Mouse (Mus musculus) urinary bladder, postnatal 10 days (tissue): ENCODE measurements around the gene Wdr31.
"Not testable (repeated sequence)": the region's sequence is repeated elsewhere in the genome, so short reads cannot be mapped to it uniquely, and the experiment has no call there.

Experiments
- DNase-seq: peaks from one replicate; pipeline ENCODE4 v3.0.0; 2022; ENCODE audit warnings: low spot score

The Wdr31 gene

DNA sequence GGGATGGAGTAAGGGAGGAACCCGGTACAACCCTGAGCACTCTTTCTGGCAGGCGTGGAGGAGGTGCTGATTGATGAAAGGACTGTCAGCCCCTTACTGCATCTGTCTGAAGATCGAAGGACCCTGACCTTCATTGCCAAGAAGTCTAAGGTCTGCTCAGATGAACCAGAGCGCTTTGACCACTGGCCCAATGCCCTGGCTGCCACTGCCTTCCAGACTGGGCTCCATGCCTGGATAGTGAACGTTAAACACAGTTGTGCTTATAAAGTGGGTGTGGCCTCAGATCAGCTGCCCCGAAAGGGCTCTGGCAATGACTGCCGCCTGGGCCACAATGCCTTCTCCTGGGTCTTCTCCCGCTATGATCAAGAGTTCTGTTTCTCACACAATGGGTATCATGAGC, 25.2 kb upstream of the Wdr31 start:
- no peak for DNase-seq

GRCm38 (mm10) chr4:62494230-62494629, 23.5 kb upstream of the Wdr31 start:
- no peak for DNase-seq

GRCm38 (mm10) chr4:62492682-62493081, 22.0 kb upstream of the Wdr31 start:
- no peak for DNase-seq

GRCm38 (mm10) chr4:62487914-62488313, 17.2 kb upstream of the Wdr31 start:
- DNase-seq = no peak

- DNase-seq = no peak
Observed at GRCm38 (mm10) chr4:62487172-62487571, 16.5 kb upstream of the Wdr31 start.

DNA sequence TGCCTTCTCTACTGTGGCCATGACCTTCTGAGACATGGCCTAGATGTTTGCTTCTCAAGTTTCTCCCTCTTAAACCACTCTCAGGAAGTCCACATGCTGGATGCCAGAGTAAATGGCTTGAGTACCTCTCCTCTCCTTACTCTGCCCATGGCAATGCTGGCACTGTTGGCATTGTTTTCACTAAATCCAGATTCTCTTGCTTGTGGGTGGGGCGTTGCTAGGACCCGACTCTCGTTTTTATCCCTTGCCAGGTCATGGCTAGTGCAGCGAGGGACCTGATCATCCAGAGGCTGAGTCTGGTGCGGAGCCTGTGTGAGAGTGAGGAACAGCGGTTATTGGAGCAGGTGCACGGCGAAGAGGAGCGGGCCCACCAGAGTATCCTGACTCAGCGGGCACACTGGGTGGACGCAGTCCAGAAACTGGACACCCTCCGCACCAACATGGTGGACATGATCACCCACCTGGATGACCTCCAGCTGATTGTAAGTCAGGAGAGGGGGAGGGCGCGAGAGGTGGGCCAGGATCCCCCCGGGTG, 15.5 kb upstream of the Wdr31 start:
- DNase-seq = no peak

- no peak for DNase-seq
Observed at GRCm38 (mm10) chr4:62485450-62486161, 14.9 kb upstream of the Wdr31 start.

GRCm38 (mm10) chr4:62484928-62485327, 14.2 kb upstream of the Wdr31 start:
- DNase-seq = no peak

GRCm38 (mm10) chr4:62480709-62481605, 10.3 kb upstream of the Wdr31 start:
- DNase-seq = no peak

GRCm38 (mm10) chr4:62479937-62480708, 9.4 kb upstream of the Wdr31 start, which contains the start of gene Bspry:
TSS of gene Bspry (plus strand) at chr4:62480053.
- DNase-seq = no peak

GRCm38 (mm10) chr4:62479593-62479936, 8.9 kb upstream of the Wdr31 start:
- DNase-seq = not testable (repeated sequence)

DNA sequence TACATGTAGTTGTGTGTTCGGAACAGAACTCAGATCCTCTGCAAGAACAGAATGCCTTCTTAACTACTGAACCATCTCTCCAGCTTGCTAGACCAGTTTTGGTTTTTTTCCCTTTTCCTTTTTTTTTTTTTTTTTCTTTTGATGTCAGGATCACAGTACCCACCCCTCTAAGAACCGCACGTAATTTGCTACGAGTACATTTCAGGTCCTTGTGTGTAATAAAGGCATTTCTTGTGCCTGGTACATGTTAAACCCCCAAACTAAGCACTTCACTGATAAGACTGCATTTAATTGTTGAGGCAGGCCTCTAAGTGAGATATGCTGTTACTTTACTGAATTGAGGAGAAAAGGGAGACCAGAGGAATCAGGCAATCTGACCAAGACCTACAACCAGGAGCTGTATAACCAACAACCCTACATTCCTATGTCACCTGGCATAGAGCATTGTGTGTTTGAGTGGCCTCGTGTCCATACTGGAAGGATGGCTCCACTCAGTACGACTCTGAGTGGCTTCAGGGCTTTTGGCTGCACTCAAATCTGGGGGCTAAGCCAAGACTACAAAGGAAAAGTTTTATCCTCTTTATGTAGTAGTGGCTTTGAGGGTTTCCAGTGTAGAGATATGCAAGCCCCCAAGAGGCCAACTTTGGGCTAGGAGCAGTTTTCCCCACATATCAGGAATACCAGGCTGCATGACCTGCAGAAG, 7.0 kb upstream of the Wdr31 start:
- DNase-seq = no peak

GRCm38 (mm10) chr4:62475793-62476192, 5.1 kb upstream of the Wdr31 start:
- no peak for DNase-seq

DNA sequence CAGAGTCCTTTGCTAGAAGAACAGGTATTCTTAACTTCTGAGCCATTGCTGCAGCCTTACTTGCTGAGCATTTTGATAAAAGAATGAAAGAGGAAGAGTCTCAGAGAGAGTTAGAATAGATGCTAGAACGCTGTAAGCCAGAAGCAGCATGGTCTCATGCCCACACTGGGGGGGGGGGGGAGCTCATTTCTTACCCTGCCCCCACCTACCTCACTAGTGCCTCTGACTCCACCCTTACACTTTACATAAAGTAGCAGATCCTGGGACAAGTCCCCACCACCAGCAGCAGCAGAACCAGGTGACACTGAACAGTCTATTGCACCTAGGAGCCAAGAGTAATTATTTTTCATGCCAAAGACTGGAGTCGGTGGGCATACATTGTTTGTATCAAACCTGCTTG, 4.4 kb upstream of the Wdr31 start:
- DNase-seq = no peak

- DNase-seq = no peak
Observed at GRCm38 (mm10) chr4:62472071-62472470, 1.4 kb upstream of the Wdr31 start.

- DNase-seq = no peak
Observed at GRCm38 (mm10) chr4:62468158-62468557, 2.5 kb downstream of the Wdr31 start.

DNA sequence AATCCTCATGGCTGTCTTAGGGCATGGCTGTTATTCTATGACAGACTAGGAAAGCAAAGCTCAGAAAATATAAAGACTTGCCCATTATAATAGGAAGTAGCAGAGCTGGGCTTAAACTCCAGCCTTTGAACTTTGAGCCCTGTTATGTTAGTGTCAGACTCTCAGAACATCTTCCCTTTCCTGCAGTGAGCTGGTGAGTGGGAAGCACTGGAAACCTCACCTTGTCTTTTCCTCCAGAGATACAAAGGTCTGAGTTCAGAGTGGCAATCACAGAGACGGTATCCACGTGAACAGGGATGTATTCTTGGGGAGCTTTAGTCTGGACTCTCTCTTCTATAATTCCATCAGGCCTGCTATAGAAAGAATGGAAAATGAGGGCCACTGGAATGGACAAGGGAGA, 7.6 kb downstream of the Wdr31 start:
- no peak for DNase-seq

- no peak for DNase-seq
Observed at GRCm38 (mm10) chr4:62460348-62460747, 10.3 kb downstream of the Wdr31 start.

GRCm38 (mm10) chr4:62459081-62459480, 11.6 kb downstream of the Wdr31 start:
- no peak for DNase-seq

DNA sequence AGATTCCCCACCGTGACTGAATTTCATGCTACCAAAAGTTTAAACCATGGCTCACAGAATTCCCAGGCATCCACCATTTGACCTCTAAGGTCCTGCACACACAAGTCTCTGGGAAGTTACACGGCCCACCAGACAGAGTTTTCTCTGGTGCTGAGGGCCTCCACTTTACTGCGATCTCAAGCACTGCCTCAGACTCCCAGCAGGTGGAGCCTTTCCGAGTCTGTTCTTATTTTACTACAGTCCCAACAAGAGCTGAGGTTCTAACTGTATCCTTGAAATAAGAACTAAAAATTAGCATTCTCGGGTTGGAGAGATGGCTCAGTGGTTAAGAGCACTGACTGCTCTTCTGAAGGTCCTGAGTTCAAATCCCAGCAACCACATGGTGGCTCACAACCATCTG, 15.7 kb downstream of the Wdr31 start:
- DNase-seq = no peak

GRCm38 (mm10) chr4:62440986-62441385, 29.7 kb downstream of the Wdr31 start:
- no peak for DNase-seq

DNA sequence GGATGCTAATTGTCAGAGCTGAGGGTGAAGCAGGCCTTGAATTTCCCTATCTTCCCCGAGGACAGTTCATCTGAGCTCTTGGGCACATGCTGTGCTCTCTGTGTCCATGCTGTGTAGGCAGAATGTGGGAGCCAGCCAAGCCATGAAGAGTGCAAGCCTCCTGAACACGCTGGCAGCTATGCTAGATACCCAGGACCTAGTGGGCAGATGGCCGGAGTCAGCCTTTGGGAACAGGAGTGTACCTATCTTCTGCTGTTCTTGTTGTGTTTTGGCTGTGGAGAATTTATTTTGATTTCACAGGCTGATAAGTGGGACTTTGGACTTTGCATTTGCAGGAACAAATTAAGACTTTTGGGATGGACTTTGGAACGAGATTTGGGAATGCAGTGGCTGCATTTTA, 30.2 kb downstream of the Wdr31 start:
- no peak for DNase-seq
